Mouse (Mus musculus) liver, embryonic 12.5 days (tissue): ENCODE data around the gene Pdap1. TPM values are rescaled to one million over a fixed set of nuclear protein-coding genes. Genes with fewer than 3 reads are reported as not detected.
"Not testable (repeated sequence)": the region's sequence is repeated elsewhere in the genome, so short reads cannot be mapped to it uniquely, and the experiment has no call there.

Experiments
- ATAC-seq: fragments of 200-750 bp; cut with Nextera tagmentation; 2 replicates; pipeline ENCODE4 v1.8.0; 2017; ENCODE audit warnings: moderate number of reproducible peaks, mild to moderate bottlenecking, moderate library complexity
- H3K27ac ChIP-seq: fragments of 300-500 bp; sonication (generic); 2 replicates; pipeline ENCODE4 v1.5.1; 2016; ENCODE audit warnings: mild to moderate bottlenecking
- H3K27me3 ChIP-seq: fragments of 300-500 bp; sonication (generic); replicated peaks from 2 replicates; pipeline ENCODE4 v1.6.1; 2016; ENCODE audit warnings: mild to moderate bottlenecking, moderate library complexity
- H3K36me3 ChIP-seq: fragments of 300-500 bp; sonication (generic); 2 replicates; pipeline ENCODE4 v1.6.1; 2016; ENCODE audit warnings: mild to moderate bottlenecking, moderate library complexity
- H3K4me1 ChIP-seq: fragments of 300-500 bp; sonication (generic); 2 replicates; pipeline ENCODE4 v1.6.1; 2016
- H3K4me2 ChIP-seq: fragments of 300-500 bp; sonication (generic); 2 replicates; pipeline ENCODE4 v1.6.1; 2016; ENCODE audit warnings: mild to moderate bottlenecking, moderate library complexity
- H3K4me3 ChIP-seq: fragments of 300-500 bp; sonication (generic); 2 replicates; pipeline ENCODE4 v1.5.1; 2016; ENCODE audit warnings: mild to moderate bottlenecking, moderate library complexity
- H3K9ac ChIP-seq: fragments of 300-500 bp; sonication (generic); 2 replicates; pipeline ENCODE4 v1.6.1; 2016; ENCODE audit warnings: mild to moderate bottlenecking, moderate library complexity
- H3K9me3 ChIP-seq: fragments of 300-500 bp; sonication (generic); replicated peaks from 2 replicates; pipeline ENCODE4 v1.6.1; 2016; ENCODE audit warnings: mild to moderate bottlenecking, moderate library complexity
- WGBS: fragments of 180-500 bp; shearing (Covaris S2); methylation state at CpG from one replicate; pipeline ENCODE4 v1.1.7; 2016; ENCODE audit not compliant: insufficient replicate concordance; 5-methylcytosine and 5-hydroxymethylcytosine counted together
- polyA plus RNA-seq: library from polyadenylated mRNA; unstranded; fragments of >200 nt; fragmentation: Nextera tagmentation; extraction: Ambion mirVana; gene quantifications from 2 replicates; pipeline ENCODE4 v1.2.1, GENCODE M21; 2016

Pdap1 gene
- polyA plus RNA-seq, 1 experiment from 2014 or later: 78.0 TPM

- Histone ChIP-seq H3K4me1 (peaks cover 42% of the 10 kb centered on the region), H3K9ac (no peak overlapping the region), H3K27me3 (no peaks in the 10 kb centered on the region), H3K4me3 (no peak overlapping the region), H3K36me3 (peaks cover 99% of the 10 kb centered on the region), H3K9me3 (no peaks in the 10 kb centered on the region), H3K4me2 (no peak overlapping the region), H3K27ac (0 out of 2 replicates have a peak overlapping the region, but pooled peaks have one; percentile 75)
- 80% methylated on average over 5 of the region's 5 CpGs for WGBS
- ATAC-seq: no peak
Observed at GRCm38 (mm10) chr5:145147748-145148147, 7.7 kb upstream of the Pdap1 start.

GRCm38 (mm10) chr5:145140611-145141010 is 573 bp upstream of the Pdap1 start:
- peak; percentile 44; the same call in 1 of the 2 replicates for ATAC-seq
- Histone ChIP-seq H3K27ac (peak overlapping the region; percentile 88), H3K36me3 (peaks cover 62% of the 10 kb centered on the region), H3K9me3 (no peaks in the 10 kb centered on the region), H3K4me3 (peak overlapping the region; percentile 94), H3K4me2 (peak overlapping the region; percentile 74), H3K27me3 (no peaks in the 10 kb centered on the region), H3K4me1 (peaks cover 44% of the 10 kb centered on the region), H3K9ac (peak overlapping the region; percentile 90)
- WGBS: under 1% methylated on average over 18 of the region's 18 CpGs

GRCm38 (mm10) chr5:145138836-145139235 is 1.2 kb downstream of the Pdap1 start:
- WGBS: 13% methylated on average over 6 of the region's 6 CpGs

GRCm38 (mm10) chr5:145133275-145133674 is 6.8 kb downstream of the Pdap1 start:
- not testable (repeated sequence) for H3K27ac ChIP-seq, H3K27me3 ChIP-seq, H3K9me3 ChIP-seq, H3K9ac ChIP-seq, ATAC-seq, H3K4me3 ChIP-seq, H3K4me2 ChIP-seq
- H3K4me1 ChIP-seq: peaks cover 20% of the 10 kb centered on the region
- peaks cover 90% of the 10 kb centered on the region for H3K36me3 ChIP-seq
- WGBS: 88% methylated on average over 6 of the region's 6 CpGs

More at GRCm38 (mm10) chr5:145138836-145139235, 1.2 kb downstream of the Pdap1 start:
- H3K4me2 ChIP-seq: peak overlapping the region; percentile 74
- H3K36me3 ChIP-seq: peaks cover 62% of the 10 kb centered on the region
- H3K4me3 ChIP-seq: peak overlapping the region; percentile 94
- peak overlapping the region; percentile 88; the same call in 1 of the 2 replicates for H3K27ac ChIP-seq
- ATAC-seq: no peak
- H3K27me3 ChIP-seq: no peaks in the 10 kb centered on the region
- peaks cover 44% of the 10 kb centered on the region for H3K4me1 ChIP-seq
- peak overlapping the region; percentile 90 for H3K9ac ChIP-seq
- H3K9me3 ChIP-seq: no peaks in the 10 kb centered on the region

GRCm38 (mm10) chr5:145130995-145131394 is 9.0 kb downstream of the Pdap1 start:
- Histone ChIP-seq H3K27ac (no peak overlapping the region), H3K4me2 (no peak overlapping the region), H3K4me1 (no peaks in the 10 kb centered on the region), H3K36me3 (peaks cover 100% of the 10 kb centered on the region), H3K4me3 (no peak overlapping the region), H3K9me3 (no peaks in the 10 kb centered on the region), H3K9ac (no peak overlapping the region), H3K27me3 (no peaks in the 10 kb centered on the region)
- no peak for ATAC-seq
- 77% methylated on average over 3 of the region's 3 CpGs for WGBS

- no peaks in the 10 kb centered on the region for H3K27me3 ChIP-seq
- no peak for ATAC-seq
- no peak overlapping the region for H3K4me2 ChIP-seq
- H3K4me3 ChIP-seq: no peak overlapping the region
- 74% methylated on average over 11 of the region's 11 CpGs for WGBS
- H3K27ac ChIP-seq: no peak overlapping the region
- no peak overlapping the region for H3K9ac ChIP-seq
- peaks cover 100% of the 10 kb centered on the region for H3K36me3 ChIP-seq
- no peaks in the 10 kb centered on the region for H3K4me1 ChIP-seq
- H3K9me3 ChIP-seq: no peaks in the 10 kb centered on the region
Observed at GRCm38 (mm10) chr5:145130191-145130590, 9.8 kb downstream of the Pdap1 start.

- H3K9ac ChIP-seq, H3K27ac ChIP-seq, H3K4me1 ChIP-seq, ATAC-seq, H3K4me2 ChIP-seq, H3K4me3 ChIP-seq, H3K27me3 ChIP-seq, H3K9me3 ChIP-seq: not testable (repeated sequence)
- WGBS: 82% methylated on average over 6 of the region's 6 CpGs
- peaks cover 100% of the 10 kb centered on the region for H3K36me3 ChIP-seq
Observed at GRCm38 (mm10) chr5:145129773-145130172, 10.3 kb downstream of the Pdap1 start.

GRCm38 (mm10) chr5:145129124-145129523 is 10.9 kb downstream of the Pdap1 start:
- Histone ChIP-seq H3K4me3 (no peak overlapping the region), H3K36me3 (peaks cover 100% of the 10 kb centered on the region), H3K27me3 (no peaks in the 10 kb centered on the region), H3K4me1 (no peaks in the 10 kb centered on the region), H3K9ac (no peak overlapping the region), H3K9me3 (no peaks in the 10 kb centered on the region), H3K4me2 (no peak overlapping the region), H3K27ac (no peak overlapping the region)
- ATAC-seq: 0 out of 2 replicates have a peak, but pooled peaks have one; percentile 30
- 87% methylated on average over 4 of the region's 4 CpGs for WGBS

GRCm38 (mm10) chr5:145126580-145126979 is 13.5 kb downstream of the Pdap1 start:
- Histone ChIP-seq H3K36me3 (peaks cover 98% of the 10 kb centered on the region), H3K4me1 (no peaks in the 10 kb centered on the region), H3K4me2 (no peak overlapping the region), H3K9ac (no peak overlapping the region), H3K27ac (no peak overlapping the region), H3K27me3 (no peaks in the 10 kb centered on the region), H3K4me3 (no peak overlapping the region), H3K9me3 (no peaks in the 10 kb centered on the region)
- WGBS: 89% methylated on average over 9 of the region's 9 CpGs
- ATAC-seq: no peak

- 86% methylated on average over 19 of the region's 19 CpGs for WGBS
- ATAC-seq: no peak
Observed at GRCm38 (mm10) chr5:145123396-145123795, 16.6 kb downstream of the Pdap1 start.

GRCm38 (mm10) chr5:145120921-145121320 is 19.1 kb downstream of the Pdap1 start:
- no peak overlapping the region for H3K4me2 ChIP-seq
- no peak overlapping the region for H3K9ac ChIP-seq
- H3K4me1 ChIP-seq: peaks cover 25% of the 10 kb centered on the region
- peaks cover 68% of the 10 kb centered on the region for H3K36me3 ChIP-seq
- H3K27ac ChIP-seq: no peak overlapping the region
- H3K4me3 ChIP-seq: no peak overlapping the region
- H3K9me3 ChIP-seq: peaks cover 8% of the 10 kb centered on the region
- 69% methylated on average over 7 of the region's 7 CpGs for WGBS
- no peaks in the 10 kb centered on the region for H3K27me3 ChIP-seq
- ATAC-seq: no peak

More at GRCm38 (mm10) chr5:145123396-145123795, 16.6 kb downstream of the Pdap1 start:
- peaks cover 8% of the 10 kb centered on the region for H3K9me3 ChIP-seq
- H3K4me1 ChIP-seq: peaks cover 8% of the 10 kb centered on the region
- H3K9ac ChIP-seq: no peak overlapping the region
- no peaks in the 10 kb centered on the region for H3K27me3 ChIP-seq
- no peak overlapping the region for H3K4me3 ChIP-seq
- H3K4me2 ChIP-seq: no peak overlapping the region
- H3K27ac ChIP-seq: no peak overlapping the region
- peaks cover 87% of the 10 kb centered on the region for H3K36me3 ChIP-seq

- H3K9ac ChIP-seq: no peak overlapping the region
- H3K4me1 ChIP-seq: peaks cover 38% of the 10 kb centered on the region
- H3K27me3 ChIP-seq: no peaks in the 10 kb centered on the region
- H3K27ac ChIP-seq: no peak overlapping the region
- H3K36me3 ChIP-seq: peaks cover 53% of the 10 kb centered on the region
- no peak for ATAC-seq
- H3K9me3 ChIP-seq: peaks cover 8% of the 10 kb centered on the region
- 87% methylated on average over 2 of the region's 2 CpGs for WGBS
- no peak overlapping the region for H3K4me3 ChIP-seq
- H3K4me2 ChIP-seq: no peak overlapping the region
Observed at GRCm38 (mm10) chr5:145119385-145119784, 20.7 kb downstream of the Pdap1 start.

GRCm38 (mm10) chr5:145118461-145118860 is 21.6 kb downstream of the Pdap1 start:
- WGBS: 83% methylated on average over 5 of the region's 5 CpGs
- no peaks in the 10 kb centered on the region for H3K27me3 ChIP-seq
- H3K4me1 ChIP-seq: peaks cover 48% of the 10 kb centered on the region
- no peak overlapping the region for H3K9ac ChIP-seq
- no peak for ATAC-seq
- H3K9me3 ChIP-seq: peaks cover 8% of the 10 kb centered on the region
- H3K27ac ChIP-seq: no peak overlapping the region
- no peak overlapping the region for H3K4me3 ChIP-seq
- H3K36me3 ChIP-seq: peaks cover 44% of the 10 kb centered on the region
- H3K4me2 ChIP-seq: no peak overlapping the region
